Mouse (Mus musculus): ENCODE results near the gene Slc6a14.

Slc6a14 gene

DNA sequence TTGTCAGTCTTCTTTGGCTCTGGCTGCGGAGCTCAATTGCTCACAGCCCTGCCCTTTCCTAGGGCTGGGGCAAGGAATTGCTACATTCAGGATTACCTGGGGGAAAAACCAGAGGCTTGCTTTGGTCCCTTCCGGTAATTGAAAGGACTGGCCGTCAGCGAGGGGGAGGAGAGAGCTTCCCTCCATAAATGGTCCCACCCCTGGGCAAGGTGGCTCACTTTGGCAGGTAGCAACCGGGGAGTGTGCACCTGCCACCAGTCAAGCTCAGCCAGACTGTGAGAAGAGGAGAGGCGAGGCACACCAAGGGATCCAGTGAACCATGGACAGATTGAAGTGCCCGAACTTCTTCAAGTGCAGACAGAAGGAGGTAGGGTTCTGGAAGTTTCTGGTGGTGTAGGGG is at the start of gene Slc6a14:
Slc6a14 (plus strand) TSS at position 68 of the 400 bp plus-strand sequence.
- DNase-seq: no peak

DNA sequence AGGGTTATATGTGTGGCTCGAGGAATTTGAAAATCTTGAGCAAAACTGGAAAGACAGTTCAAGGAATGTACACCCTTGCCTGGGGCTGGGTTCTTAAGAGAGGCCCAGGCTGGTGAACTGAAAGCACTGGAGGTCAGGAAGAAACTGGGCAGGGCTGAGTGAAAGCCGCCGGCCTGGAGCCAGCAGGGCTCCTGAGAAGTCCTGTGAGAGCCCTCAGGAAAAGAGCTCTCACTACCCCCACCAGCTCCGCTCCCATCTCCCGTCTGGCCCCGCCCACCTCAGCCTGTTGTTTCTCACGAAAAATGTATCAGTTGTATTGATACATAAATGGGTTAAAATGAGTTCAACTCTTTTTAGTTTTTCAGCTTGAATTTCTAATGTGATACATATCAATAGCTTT is 43.8 kb upstream of the Slc6a14 start:
- no peak for DNase-seq

DNA sequence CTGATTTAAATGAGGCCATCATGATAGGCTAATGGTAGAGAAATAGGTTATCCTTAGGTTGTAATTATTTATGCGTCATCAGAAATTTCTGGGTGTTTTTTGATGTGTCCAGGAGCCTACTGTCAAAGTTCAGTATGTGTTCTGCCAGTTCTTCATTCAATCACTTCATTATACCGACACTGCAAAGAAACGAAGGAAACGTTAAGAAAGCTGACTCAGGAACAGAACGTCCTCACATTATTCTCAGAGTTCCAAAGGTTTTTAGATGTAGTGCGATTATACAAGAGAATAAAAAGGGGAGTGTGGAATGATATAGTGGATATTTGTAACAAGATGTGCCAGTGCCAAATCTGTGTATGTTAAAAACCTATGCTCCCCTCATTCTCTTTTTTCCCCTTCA is 19.5 kb upstream of the Slc6a14 start:
- no peak for DNase-seq

DNA sequence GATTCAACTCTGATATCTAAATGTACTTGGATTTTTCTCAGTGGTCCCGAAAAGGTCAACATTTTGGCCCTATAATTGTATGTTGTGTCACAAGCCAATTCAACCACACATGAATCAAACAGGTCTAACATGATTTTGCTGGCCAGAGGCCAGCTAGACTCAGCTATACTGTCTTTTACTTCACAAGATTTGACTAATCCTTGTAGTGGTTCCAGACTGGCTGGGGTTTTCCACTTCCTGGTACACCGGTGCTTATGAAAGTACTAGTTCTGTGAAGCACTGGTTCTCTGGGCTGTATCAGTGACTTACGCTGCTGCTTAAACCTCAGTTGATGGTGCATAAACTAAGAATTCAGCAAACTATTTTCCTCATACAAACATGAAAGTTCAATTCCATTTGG is 19.0 kb upstream of the Slc6a14 start:
- DNase-seq: no peak

DNA sequence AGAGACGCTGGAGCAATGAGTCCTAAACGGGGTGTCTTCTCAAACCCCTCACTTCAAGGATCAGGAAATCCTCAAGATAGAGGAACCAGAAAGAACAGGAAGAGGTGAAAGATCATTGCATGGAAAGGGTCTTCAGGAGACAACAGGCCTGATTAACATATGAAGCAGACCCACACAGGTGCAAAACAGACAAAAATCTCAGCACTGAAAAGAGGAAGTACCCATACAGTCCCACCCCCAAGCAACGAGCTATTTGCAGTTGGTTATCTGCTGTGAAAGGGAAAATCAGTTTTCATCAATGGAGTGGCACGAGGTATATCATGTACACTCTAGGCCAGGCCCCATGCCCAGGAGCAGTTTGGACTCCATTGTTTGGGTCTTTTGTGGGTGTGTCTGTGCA is 13.1 kb upstream of the Slc6a14 start:
- no peak for DNase-seq

DNA sequence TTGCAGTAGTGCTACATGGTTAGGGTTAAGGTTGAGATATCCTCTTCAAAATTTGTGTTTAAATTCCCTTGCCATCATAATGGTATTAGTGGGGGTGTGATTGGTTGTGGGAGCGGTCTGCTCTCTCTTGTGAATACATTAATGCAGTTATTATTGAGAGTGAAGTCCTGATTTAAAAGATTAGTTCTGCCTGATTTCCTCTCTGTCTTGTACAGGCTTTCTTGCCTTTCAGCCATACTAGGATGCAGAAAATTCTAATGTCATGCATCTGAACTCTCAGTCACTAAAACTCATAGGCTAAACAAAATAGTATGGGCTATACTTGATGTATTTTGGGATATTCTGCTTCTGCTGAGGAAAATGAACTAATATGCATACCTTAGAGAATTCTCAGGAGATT is 10.2 kb upstream of the Slc6a14 start:
- no peak for DNase-seq

DNA sequence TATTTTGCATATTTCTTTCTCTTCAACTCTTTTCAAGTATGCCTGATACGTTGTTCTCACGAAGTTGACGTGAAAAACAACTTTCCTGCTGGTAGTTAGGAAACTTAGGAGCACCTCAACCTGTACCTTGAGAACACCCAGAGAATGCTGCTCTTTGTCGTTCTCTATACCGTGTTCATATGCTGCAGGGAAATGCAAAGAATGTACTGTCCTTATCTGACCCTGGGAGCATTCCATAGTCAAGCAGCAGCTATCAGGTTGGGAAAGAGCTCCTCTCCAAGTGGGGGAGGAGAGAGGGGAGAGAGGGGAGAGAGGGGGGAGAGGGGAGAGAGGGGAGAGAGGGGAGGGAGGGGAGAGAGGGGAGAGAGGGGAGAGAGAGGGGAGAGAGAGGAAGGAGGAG is 597 bp downstream of the Slc6a14 start:
- DNase-seq: no peak

DNA sequence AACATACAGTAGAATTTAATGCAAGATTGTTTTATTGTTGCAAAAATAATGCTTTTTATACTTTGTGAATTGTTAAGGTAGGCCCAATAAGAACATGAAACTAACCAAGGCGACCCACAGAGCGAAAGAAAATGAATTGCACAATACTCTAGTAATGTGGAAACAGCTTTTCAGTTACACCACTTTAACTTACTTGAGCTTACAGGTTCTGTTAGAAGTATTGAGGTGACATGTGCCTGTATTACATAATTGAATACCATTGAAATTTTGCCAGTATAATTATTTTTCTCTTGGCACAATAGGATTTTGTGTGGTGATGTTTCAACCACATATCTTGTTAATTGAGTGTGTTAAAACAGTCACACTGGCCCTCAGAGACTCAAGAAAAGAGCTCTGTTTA is 2.2 kb downstream of the Slc6a14 start:
- DNase-seq: no peak

DNA sequence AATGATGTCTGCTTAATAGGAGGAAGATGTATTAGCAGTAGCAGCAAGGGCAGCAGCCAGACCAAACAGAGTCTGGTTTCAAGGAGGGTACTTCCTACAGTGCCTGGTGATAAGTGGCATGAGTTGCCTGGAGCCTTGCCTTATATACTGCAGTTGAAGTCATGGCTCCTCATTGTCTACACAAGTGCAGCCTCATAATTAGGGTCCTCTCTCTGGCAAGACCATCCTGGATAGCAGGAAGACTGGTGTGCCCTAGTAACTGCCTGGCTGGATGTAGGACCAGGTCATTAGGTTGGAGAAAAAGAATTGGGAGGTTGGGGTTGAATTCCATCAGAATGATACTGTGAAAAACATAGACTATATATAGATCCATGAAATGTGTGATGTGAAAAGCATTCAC is 30.3 kb downstream of the Slc6a14 start, which contains the start of gene Gm28269:
Gm28269 (minus strand) TSS at position 101 of the 400 bp plus-strand sequence.
- DNase-seq: no peak
